Mouse (Mus musculus): ENCODE measurements around the gene Ywhaq.
A peak's percentile ranks its signal among the peaks of the same experiment; 100 is the strongest.

Ywhaq gene

DNA sequence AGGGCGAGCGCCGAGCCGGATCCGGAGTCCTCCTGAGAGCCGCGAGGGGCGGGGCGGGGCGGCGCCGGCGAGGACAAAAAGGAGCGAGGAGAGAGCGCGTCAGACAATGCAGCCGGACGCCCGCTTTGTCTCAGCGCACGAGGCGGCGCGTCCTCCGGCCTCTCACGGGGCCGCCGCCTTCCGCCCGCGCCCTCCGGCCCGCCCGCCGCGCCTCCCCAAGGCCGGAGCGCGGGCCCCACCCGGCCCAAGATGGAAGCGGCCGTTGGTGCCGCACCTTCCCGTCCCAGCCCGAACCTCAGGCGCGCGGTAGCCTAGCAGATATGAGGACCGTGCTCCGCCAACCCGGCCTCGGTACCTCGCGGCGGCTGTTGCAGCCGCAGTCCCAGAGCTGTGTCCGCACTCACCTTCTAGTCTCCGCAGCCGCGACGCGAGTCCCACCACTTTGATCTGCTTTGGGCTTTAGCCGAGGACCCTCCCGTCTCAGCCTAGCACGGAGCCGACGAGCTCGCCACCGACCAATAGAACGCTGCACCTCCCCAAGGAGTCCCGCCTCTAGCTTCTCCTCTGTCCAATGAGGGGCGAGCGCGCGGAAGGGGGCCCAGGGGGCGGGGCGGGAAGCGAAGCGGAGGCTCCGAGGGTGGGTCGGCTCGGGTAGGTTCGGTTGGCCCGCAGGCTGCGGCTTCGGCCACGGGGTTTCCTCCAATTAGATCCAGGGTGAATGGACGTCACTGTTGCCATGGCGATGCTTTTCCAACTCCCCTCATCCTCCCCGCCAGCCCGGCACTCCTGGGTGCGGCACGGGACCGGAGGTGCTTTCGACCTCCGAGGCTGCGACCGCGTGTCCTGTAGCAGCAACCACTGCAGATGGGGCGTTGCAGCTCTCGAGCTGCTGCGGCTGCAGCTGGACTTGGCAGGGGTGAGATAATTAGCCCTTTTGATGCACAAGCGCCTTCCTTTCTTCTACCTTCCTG is at the start of gene Ywhaq:
Ywhaq (minus strand) TSS at position 538 of the 971 bp plus-strand sequence.
- DNase-seq, result peak; percentile 97

DNA sequence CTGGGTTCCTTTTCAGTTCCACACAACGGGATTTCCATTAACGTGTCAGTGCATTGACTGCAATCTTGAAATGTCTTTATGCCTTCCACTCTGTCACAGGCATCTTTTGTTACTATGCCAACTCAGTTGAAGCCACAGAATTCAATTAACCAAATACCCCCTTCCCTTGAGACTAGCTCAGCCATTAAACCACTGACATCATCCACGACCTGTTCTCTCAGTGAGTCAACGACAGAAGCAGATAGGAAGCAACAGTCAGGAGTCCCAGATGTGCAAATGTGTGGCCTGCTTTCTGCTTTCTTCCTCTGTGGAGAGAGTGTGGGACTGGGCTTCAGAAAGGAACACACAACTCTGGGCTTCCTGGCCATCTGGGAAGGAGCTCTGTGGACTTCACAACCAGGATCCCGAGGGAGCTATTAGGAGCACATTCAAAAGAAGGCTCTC is 46.0 kb upstream of the Ywhaq start:
- DNase-seq, result no peak

DNA sequence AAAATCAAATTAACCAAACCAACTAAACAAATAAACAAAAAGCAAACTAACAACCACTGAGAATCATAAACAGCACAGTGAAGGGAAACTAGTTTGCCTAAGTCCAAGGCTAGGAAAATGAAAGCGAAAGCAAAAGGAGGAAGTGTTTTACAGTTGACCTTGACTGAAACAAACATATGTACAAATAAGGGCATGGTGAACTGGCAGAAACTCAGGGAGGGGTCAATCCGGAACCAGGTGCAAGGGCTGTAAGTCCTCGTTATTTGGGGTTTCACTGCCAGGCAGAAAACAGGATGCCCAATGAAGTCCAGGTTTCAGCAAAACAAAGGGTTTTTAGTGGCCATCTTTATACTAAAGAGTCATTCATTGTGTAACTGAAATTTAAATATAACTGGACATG is 45.2 kb upstream of the Ywhaq start:
- no peak for DNase-seq

DNA sequence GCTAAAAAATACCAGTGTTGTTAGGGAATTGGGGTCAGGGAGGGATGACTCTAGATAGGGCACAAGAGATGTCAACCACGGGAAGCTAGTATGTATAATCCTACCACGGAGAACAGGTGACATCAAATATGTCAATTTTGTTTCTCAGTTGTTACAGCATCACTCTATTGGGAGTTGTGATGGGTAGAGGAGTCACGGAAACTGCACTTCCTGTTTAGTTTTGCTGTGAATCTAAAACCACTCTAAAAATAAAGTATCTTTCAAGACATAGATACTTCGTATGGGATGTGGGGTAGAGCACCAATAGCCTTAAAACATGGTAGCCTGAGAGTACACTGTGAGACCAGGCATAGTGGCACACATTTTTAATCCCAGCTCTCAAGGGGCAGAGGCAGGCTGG is 42.2 kb upstream of the Ywhaq start:
- no peak for DNase-seq

DNA sequence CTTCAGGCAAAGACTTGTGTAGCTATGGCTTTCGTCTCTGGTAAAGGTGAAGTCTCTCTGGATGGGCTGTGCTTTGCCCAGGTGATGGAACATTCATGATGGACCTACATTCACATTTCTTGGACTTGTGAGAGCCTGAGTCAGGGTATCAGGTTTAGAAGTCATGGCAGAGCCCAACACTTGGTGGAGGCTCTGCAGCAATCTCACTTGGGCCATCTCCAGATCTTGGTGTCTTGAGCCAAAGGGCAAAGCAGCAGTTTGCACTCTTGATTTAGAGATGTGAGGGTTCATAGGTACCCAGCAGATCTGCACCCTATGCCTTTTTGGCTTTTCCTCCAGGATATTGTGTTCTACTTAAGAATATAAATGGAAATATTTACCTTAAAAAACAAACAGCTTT is 38.6 kb upstream of the Ywhaq start:
- DNase-seq, result no peak

DNA sequence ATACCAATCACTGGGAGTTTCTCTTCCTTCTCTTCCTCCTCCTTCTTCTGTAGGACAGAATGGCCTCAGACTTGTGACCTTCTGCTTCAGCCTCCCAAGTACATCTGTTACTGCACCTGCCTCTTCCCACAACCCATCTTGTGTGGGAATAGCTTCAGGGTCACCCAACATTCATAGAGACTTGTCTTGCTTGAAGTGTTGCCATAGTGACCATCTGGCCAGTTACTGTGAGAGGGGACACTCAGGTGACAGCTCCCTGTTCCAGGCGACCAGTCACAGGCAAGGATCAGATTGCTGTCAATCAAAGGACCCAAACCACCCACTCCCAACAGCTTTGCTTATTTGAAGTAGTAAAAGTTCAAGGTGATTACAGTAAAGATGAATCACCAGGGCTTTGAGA is 34.3 kb upstream of the Ywhaq start:
- no peak for DNase-seq

DNA sequence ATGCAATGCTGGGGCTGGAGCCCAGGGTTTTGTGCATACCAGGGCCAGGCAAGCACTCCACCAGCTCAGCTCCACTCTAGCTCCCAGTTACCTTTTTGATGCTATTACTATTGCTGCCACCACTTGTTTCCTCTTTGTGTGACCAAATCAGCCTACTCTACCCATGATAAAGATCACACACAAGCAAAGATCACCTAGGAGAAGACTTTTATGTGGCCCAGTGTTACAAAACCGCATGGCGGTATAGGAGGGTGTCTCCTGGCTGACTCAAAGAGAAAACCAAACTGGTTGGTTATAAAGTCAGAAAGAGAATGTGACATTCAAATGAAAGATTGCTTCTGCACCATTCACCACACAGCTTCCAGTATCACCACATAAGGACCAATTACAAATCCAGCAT is 33.9 kb upstream of the Ywhaq start:
- DNase-seq, result no peak

DNA sequence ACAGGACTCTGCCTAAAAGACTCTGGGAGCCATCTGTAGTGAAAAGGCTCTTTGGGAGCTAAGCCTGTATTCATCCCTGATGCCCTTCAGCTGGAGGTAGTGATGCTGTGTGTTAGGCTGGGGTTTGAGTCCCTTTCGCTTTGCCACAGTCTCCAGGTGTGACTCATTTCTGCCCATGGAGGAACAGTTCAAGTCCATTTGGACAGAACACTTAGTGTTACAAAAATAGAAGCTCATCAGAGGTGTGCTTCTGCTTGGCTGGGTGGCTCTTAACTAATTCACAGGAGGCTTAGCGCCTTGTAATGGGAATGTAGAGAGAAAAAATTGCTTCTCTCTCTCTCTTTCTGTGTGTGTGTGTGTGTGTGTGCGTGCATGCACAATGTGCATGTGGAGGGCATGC is 26.3 kb upstream of the Ywhaq start:
- DNase-seq, result peak in 1 of 2 experiments; percentile 27

DNA sequence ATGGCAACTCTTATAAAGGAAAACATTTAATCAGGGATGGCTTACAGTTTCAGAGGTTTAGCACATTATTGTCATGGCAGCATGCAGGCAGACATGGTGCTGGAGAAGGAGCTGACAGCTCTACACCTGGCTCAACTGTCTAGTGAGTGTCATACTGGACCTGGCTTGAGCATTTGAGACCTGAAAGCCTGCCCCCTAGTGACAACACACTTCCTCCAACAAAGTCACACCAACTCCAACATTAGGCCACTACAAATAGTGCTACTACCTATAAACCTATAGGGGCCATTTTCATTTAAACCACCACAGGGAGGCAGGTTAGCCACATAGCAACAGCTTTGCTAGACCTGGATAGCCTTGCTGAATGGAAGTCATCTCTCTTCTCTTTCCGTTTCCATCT is 24.4 kb upstream of the Ywhaq start:
- DNase-seq, result no peak

DNA sequence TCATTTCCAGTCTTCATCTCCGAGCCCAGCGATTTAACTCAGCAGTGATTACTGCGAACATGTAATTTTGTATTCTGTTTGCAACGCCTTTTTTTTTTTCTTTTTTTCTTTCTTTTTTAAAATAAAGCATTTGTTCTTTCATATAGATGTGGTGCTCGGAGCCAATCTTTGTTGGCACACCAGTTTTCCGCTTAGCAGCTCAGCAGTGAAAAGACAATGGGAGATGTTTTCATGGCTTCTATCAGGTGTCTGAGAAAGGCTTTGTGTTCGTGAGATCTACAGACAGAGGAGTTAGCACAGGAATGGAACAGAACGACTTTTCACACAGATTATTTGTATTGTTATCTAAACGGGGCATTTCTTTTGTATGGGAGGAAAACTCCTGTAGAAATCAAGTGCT is 22.0 kb upstream of the Ywhaq start:
- no peak for DNase-seq

DNA sequence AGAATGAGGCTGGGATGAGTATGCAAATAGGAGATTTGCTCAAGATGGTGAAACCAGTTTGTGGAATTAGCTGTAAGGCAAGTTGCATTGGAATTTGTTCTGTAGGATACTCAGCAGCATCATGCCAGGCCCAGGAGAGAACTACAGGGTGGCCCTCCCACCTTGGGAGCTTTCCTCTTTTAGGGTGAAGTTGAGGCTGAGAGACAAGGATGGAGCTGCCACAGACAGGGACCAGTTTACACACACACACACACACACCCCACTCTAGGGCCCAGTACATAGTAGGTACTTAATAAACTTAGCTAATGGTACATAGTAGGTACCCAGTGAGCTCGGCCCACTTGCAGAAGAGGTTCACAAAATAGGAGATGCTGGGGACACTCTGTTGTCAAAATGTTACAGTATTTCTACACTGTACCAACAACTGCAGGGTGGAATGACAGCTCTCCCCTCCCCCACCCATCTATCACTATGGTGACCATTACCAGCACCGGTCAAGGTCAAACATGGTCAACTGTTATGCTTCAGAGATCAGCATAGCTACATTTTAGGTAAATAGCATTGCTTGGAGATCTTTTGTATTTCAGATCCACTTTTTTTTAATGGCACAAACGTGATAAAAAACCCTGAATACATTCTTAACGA is 21.4 kb upstream of the Ywhaq start:
- DNase-seq, result no peak

DNA sequence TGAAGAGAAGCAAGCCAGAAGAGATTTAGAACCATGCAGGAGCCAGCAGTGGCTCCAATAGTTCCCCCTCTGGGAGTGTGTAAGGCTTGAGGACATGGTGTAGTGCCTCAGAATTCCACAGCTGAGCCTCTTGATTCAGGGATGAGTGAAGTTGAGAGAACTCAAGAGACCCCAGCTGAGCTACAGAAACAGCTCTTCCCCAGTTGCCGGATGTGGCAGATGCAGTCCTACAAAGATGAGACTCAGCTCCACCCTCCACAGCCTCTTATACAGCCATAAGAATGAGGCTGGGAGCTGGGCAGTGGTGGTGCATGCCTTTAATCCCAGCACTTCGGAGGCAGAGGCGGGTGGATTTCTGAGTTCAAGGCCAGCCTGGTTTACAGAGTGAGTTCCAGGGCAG is 20.9 kb upstream of the Ywhaq start:
- DNase-seq, result no peak

DNA sequence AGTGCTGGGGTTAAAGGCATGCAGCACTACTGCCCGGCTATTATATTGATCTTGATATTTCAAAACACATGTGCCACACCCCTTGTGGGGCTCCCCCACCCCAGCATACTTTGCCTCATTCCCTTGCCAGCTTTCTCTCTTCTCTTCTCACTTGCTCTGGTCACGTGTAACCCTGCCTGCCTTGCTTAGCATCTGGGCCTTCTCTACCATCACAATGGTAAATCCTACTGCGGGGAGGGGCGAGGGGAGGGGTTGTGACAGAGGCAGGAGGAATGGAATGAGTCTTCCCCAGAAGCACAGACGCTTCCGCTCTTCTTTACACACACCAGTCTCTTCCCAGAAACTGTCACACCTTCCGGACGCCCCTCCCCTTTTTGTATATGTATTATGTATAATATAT is 14.5 kb upstream of the Ywhaq start:
- DNase-seq, result no peak

DNA sequence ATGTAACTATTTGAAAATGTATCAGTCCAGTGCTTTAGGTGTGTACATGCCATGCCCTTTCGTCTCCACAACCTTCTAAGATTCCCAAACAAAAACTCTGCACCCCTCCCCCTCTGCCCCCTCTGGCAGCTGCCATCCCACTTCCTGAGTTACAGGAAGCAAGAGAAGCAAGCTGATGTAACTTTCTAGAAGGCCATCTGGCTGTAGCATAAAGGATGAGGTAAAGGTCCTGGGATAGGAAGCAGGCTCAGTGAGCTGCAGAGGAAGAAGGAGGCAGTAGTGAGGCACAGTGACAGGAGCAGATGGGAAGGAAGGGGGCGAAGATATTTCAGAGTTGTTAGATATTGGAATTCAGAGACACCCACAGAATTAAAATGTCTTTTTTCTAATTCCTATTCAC is 13.6 kb upstream of the Ywhaq start:
- DNase-seq, result no peak

DNA sequence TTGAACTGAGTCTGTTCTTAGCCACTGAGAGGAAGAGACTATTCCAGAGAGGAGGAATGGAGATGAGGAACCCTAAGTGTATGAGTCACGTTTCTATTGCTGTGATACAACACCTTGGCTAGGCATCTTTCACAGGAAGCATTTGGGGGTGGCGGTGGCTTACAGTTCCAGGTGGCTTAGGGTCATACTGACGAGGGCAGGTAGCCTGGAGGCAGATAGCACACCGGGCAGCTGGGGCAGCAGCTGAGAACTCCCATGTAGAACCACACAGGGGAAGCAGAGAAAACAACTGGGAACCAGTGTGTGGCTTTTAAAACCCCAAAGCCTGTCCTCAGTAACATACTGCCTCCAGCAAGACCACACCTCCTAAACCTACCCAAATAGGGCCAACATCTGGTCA is 12.7 kb upstream of the Ywhaq start:
- DNase-seq, result no peak

DNA sequence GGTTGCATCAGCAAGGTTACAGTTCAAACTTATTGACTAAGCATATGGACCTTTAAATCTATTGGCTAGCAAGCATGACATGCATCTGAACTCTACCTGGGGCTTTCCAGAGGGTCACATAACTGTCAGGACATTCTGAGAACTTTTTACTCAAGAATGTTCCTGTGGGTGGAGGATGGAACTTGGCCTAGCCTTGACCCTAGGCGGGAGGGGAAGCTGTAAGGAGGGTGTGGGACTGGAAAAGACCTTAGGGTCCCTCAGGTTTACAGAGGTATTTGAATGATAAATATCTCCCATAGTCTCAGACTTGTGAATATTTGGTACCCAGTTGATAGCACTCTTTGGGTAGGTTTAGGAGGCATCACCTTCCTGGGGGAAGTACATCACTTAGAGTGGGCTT is 11.6 kb upstream of the Ywhaq start:
- DNase-seq, result no peak

DNA sequence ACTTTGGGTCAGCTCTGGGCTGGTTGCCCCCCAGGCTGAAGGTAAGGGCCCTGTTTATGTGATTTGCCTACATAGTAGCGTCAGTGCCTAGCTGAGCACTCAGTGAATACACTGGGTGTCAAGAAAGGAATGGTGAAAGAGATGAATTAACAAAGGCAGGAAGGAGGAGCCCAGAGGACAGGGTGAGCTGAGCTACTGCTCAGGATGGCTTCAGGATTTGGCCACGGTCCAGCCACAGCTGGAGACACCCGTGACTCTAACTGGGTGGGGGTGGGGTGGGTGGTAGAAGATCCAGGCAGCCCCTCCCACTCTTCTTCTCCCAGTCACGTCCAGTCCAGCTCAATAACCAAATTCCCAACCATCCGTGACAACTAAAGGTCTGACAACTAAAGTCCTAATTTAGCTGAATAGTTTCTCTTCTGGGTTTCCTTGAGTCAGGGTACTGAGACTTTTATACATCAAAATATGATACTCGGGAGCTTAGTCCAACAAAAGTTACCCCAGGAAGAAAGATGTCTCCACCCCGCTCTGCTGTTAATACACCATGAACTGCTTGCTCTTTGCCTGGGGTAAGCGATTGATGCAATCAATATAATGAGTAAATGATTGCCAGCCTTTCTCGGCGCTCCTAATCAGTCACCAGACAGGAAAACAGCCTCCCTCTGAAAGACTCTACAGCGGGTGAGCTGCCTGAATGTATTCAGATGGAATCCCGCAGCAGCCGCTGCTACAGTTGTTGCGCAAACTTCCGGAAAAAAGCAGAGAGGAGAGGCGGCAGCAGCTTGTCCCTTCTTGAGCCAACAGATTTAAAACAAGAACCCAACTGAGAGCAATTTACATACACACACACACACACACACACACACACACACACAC is 8.9 kb upstream of the Ywhaq start:
- no peak for DNase-seq

DNA sequence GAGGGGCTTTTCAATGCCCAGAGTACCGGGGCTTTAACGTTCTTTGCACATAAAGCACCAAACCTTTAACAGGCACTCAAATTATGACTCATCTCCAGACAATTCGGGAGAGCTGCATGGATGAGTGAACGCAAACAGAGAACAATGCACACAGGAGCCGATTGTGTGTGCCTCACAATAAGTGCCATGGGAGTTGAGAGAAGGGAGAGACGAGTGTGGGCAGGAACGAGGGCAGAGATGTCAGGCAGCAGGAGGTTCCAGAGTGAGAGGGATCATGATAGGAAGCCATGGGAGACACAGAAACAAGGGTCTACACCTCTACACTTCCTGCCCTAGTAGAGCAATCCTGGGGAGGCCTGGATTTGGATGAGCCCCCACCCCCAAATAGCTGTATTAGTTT is 7.2 kb upstream of the Ywhaq start:
- DNase-seq, result no peak

DNA sequence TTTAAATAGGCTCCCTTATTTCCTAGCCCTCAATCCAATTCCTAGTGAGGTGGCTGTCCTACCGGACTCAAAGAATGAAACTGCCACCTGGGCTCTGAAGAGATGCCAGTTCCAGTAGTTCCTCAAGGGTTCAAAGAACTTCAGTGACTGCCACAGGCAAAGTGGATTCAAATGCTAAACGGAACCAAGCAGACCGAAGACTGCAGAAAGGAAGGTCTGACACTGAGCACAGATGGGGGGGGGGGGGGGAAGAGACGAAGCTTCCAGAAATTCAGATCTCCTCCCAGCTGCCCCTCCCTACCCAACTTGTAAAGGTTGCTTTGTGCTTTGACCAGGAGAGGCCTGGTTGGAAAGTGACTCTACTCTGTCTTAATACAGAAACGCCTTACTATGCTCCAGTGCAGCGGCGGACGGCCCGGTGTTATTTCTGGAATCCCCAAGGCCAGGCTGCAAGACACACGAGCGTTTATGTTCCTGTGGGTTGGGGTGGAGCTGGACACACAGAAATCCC is 1.2 kb upstream of the Ywhaq start:
- peak; percentile 37 to 53 for DNase-seq

DNA sequence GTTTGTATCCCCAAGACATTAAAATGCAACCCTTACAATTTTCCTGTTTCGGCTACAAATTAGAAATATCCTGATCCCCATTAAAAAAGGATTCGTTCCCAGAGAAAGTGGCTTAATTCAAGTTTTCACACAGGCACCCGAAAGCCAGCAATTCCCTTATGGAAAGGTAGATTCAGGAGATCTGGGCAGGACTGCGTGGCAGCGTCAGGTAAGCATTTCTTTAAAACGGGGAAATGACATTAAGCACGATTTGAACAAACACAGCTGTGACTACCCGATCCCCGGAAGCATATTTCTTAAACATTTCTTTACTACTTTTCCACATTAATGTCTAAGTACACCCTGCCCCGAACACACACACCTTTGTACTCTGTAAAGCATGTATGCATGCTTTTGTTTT is 646 bp upstream of the Ywhaq start:
- peak; percentile 12 to 40 for DNase-seq

DNA sequence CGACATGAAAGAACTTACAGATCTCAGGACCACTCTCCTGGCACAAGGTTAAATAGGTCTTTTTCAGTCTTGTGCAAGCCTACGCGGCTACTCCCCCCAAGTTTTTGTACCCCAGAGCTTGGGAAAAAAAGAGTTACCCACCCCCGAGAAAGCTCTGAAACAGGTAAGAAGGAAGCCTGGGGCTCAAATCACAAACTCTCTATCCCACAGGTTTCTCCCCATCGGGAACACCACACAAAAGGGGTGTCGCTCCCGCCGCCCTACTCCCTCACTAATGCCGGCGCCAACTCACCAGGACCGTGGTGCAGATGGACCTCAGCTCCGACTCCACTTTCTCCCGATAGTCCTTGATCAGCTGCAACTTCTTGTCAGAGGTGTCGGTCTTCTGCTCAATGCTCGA is 931 bp downstream of the Ywhaq start:
- peak; percentile 19 to 23 for DNase-seq

DNA sequence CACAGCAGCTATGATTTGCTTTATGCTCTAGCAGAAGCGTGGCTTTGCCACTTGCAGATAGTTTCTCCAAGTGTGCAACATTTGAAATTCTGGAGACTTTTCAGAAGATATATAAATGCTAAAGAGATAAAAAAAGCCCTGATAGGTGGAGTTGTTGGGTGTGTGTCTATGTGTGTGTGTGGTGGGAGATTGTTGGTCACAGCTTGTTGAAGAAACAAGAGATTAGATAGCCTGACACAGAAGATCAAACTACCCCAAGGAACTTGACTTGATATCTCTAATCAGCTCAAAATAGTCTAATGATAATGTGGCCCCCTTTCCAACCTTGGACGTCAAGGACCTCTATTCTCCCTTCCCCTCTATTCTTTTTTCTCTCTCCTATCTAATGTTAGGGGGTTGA is 6.8 kb downstream of the Ywhaq start:
- no peak for DNase-seq

DNA sequence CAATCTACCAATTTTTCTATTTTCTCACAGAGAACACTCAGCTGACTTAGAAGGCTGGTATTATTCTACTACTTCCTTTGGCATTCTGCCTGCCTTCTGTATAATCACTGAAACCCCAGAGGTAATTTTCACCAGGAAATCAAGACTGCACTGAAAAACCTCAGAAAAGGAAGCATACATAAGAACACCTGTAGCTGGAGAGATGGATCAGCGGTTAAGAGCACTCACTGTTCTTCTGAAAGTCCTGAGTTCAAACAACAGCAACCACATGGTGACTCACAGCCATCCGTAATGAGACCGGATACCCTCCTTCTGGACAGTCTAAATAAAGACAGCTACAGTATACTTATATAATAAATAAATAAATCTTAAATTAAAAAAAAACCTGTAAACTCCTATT is 7.8 kb downstream of the Ywhaq start:
- DNase-seq, result no peak

All from cerebellum, postnatal 36 days (tissue).